ENCODE assay signal across 19 mouse cellular contexts in the genomic region with DNA sequence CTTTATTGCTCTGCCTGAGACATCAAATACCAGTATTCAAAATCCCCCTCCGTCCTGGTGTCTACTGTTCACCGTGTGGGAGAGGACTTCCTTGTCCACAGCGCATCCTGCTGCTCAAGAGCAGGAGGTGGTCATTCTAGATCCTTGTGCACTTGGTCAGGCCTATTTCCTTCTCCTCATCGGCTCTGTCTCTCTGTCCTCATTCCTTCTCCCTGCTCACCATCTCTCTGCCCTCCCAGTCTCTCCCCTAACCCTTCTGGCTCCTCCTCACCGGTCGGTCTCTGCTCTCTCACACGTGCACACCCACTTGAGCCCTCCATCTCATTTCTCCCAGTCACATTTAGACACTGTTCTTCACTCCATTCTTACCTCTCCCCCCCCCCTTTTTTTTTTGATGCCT.
"Had no signal": no experiment of that assay in that cellular context is flagged by ENCODE, and none has a peak within 500 bp of the region (broad histone marks: within the 10 kb centered on the region; RNA-seq: fewer than 3 reads in every experiment).

No protein-coding gene starts in this region.

- H3K27me3 ChIP-seq: midbrain, embryonic 12.5 days; neural tube, embryonic 13.5 days; neural tube, embryonic 15.5 days had no signal

- H3K27ac ChIP-seq: liver, embryonic 14.5 days; midbrain, embryonic 10.5 days; midbrain, embryonic 12.5 days; neural tube, embryonic 13.5 days; neural tube, embryonic 15.5 days had no signal

- ATAC-seq: midbrain, embryonic 16.5 days had no signal

- H3K36me3 ChIP-seq: midbrain, embryonic 10.5 days; midbrain, embryonic 12.5 days; neural tube, embryonic 13.5 days; neural tube, embryonic 15.5 days had no signal

- H3K9me3 ChIP-seq: midbrain, embryonic 10.5 days; midbrain, embryonic 12.5 days; neural tube, embryonic 13.5 days; neural tube, embryonic 15.5 days had no signal

- DNase-seq: lung, adult 18-20 months; lung, embryonic 14.5 days; lung, postnatal 4 days; midbrain, embryonic 14.5 days; retina, postnatal 1 day; right cerebral cortex, adult 18-20 months; right cerebral cortex, postnatal 25 days; right cerebral cortex, postnatal 4 days; spleen, adult 18-20 months; thymus, adult 18-20 months; thymus, postnatal 14 days; thymus, postnatal 4 days had no signal

- H3K4me3 ChIP-seq: midbrain, embryonic 10.5 days; midbrain, embryonic 12.5 days; myocyte; neural tube, embryonic 13.5 days; neural tube, embryonic 15.5 days had no signal

- H3K4me2 ChIP-seq: lung, embryonic 14.5 days; midbrain, embryonic 12.5 days; neural tube, embryonic 13.5 days; neural tube, embryonic 15.5 days had no signal

- H3K9ac ChIP-seq: liver, embryonic 14.5 days; lung, embryonic 14.5 days; midbrain, embryonic 12.5 days; neural tube, embryonic 13.5 days; neural tube, embryonic 15.5 days had no signal
